Mouse (Mus musculus) erythroid progenitor cell, adult 5-6 weeks (primary cell): Measurements from ENCODE around the gene Ankrd36. TPM values are rescaled to one million over a fixed set of nuclear protein-coding genes. Genes with fewer than 3 reads are reported as not detected.

Experiments used
- ATAC-seq: replicated peaks from 2 replicates; pipeline ENCODE4 v1.8.0; 2016; ENCODE audit warnings: moderate number of reproducible peaks, mild to moderate bottlenecking, moderate TSS enrichment, inconsistent platforms; ENCODE audit not compliant: poor library complexity, low FRiP score, severe bottlenecking
- total RNA-seq, 2 experiments: library from RNA; stranded (forward) in 1 of 2; stranded (reverse) in 1 of 2; fragments of 150-400 nt in 1 of 2; fragments of 186-747, 209-891 nt in 1 of 2; gene quantifications; 2 replicates each; pipeline versions ENCODE4 v1.2.3 to v1.2.4; 2015 to 2017; ENCODE audit warnings: low replicate concordance in 2 of 2

The Ankrd36 gene
- total RNA-seq, 2 experiments from 2014 or later: 4.4 TPM; not detected in 1

DNA sequence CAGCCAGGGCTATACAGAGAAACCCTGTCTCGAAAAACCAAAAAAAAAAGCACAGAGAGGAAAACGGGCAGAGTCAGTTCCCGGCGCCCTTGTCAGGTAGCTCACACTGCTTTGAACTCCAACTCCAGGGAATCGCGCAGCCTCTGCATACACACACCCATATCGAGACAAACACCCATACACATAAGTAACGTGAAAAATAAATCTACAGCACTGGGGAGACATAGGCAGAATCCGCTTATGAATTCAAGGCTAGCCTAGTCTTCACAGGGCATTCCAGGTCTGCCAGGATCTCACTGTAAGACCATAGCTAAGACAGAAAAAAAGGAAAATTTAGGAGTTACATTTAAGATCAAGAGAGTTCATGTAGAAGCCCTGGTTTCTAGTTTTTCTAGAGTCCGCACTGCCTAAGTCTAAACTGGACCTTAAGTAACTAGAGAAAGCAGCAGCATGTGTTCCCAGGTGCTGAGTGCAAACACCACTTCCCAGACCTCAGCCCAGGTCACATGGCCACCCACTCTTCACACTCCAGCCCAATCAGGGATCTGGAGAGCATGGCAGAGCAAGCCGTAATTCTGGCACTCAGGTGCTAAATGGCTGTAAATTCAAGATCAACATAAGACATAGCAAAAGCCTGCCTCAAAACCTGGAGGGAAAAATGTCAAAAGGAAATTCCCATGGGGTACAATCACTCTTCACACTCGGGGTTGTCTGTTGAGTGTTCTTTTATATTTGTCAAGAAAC lies 149.3 kb downstream of the Ankrd36 start:
- ATAC-seq: no peak

- ATAC-seq: no peak
These were observed 160.1 kb downstream of the Ankrd36 start for GRCm38 (mm10) chr11:5729582-5729981.

DNA sequence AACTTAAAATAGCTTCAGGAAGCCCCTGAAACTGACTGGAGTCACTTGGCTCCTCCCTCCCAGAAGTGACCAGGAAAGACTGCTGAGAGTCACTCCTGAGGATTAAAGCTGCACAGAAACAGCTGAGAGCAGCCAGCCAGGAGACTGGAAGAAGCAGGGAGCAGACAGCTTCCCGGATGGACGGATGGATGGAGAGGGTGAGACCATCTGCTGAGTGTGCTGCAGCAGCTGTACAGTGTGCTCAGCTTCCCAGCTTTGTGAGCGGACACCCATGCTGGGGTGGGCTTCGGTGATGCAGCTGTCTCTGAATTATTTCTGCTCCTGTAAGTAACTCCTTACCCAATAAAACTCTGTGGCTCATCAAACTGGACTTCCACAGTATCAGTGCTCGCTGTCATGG lies 162.9 kb downstream of the Ankrd36 start:
- ATAC-seq: no peak

- ATAC-seq: no peak
These were observed 164.8 kb downstream of the Ankrd36 start for GRCm38 (mm10) chr11:5734323-5734722.

DNA sequence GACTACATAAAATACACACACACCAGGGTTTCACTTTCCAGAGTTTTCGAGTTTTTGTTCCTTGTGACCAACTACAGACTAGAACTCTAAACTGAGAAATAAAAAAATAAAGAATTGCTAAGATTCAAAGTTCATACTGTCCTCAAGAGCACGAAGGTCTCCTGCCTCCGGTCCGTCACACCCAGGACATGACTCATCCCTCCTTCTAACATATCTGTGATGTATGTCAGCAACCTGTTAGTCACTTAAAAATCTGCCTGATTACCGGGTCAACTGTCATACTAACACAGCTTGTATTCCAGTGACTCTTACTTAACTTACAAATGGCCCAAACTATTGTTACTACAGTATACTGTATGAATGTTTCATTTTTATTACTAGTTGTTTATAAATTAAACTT lies 167.7 kb downstream of the Ankrd36 start:
- ATAC-seq: no peak

Other genes with a start within 250 kb of the Ankrd36 start
- 1.4 and 2.1 TPM in 2 replicates for gene Znrf3, start 124.8 kb upstream of the Ankrd36 start, total RNA-seq (2015; ENCODE audit: low replicate concordance)
- gene Znrf3, start 124.8 kb upstream of the Ankrd36 start, total RNA-seq (2017; ENCODE audit: low replicate concordance): 0.39 and 1.1 TPM in 2 replicates
- gene Xbp1, start 49.0 kb upstream of the Ankrd36 start, total RNA-seq (2015; ENCODE audit: low replicate concordance): 42.8 and 44.7 TPM in 2 replicates
- gene Xbp1, start 49.0 kb upstream of the Ankrd36 start, total RNA-seq (2017; ENCODE audit: low replicate concordance): 27.2 and 32.3 TPM in 2 replicates
- 2.5 and 4.6 TPM in 2 replicates for gene Ccdc117, start 27.5 kb upstream of the Ankrd36 start, total RNA-seq (2015; ENCODE audit: low replicate concordance)
- gene Ccdc117, start 27.5 kb upstream of the Ankrd36 start, total RNA-seq (2017; ENCODE audit: low replicate concordance): 8.2 and 12.6 TPM in 2 replicates
- gene Mrps24, start 146.0 kb downstream of the Ankrd36 start, total RNA-seq (2015; ENCODE audit: low replicate concordance): 37.5 and 45.3 TPM in 2 replicates
- 6.3 and 21.7 TPM in 2 replicates for gene Mrps24, start 146.0 kb downstream of the Ankrd36 start, total RNA-seq (2017; ENCODE audit: low replicate concordance)
- 5.4 TPM in 2 replicates for gene Urgcp, start 192.7 kb downstream of the Ankrd36 start, total RNA-seq (2015; ENCODE audit: low replicate concordance)
- gene Urgcp, start 192.7 kb downstream of the Ankrd36 start, total RNA-seq (2017; ENCODE audit: low replicate concordance): 4.9 and 15.3 TPM in 2 replicates
- 19.5 and 23.9 TPM in 2 replicates for gene Dbnl, start 218.8 kb downstream of the Ankrd36 start, total RNA-seq (2015; ENCODE audit: low replicate concordance)
- gene Dbnl, start 218.8 kb downstream of the Ankrd36 start, total RNA-seq (2017; ENCODE audit: low replicate concordance): 23.1 and 26.2 TPM in 2 replicates
- not detected in 2 replicates for gene Pgam2, start 234.0 kb downstream of the Ankrd36 start, total RNA-seq (2015; ENCODE audit: low replicate concordance)
- gene Pgam2, start 234.0 kb downstream of the Ankrd36 start, total RNA-seq (2017; ENCODE audit: low replicate concordance): not detected in 2 replicates